Mouse (Mus musculus) midbrain, postnatal 0 days (tissue): ENCODE results near the gene Gm39566. TPM values are rescaled to one million over a fixed set of nuclear protein-coding genes. Genes with fewer than 3 reads are reported as not detected.

Source experiments
- ATAC-seq: fragments of 200-750 bp; cut with Nextera tagmentation; 2 replicates; pipeline ENCODE4 v1.8.0; 2017; ENCODE audit warnings: moderate number of reproducible peaks, mild to moderate bottlenecking, moderate TSS enrichment, moderate library complexity; ENCODE audit not compliant: low FRiP score
- DNase-seq: peaks from one replicate; pipeline ENCODE4 v3.0.0-alpha.2; 2015; ENCODE audit warnings: low spot score
- H3K27ac ChIP-seq: fragments of 300-500 bp; sonication (generic); 2 replicates; pipeline ENCODE4 v1.5.1; 2014; ENCODE audit warnings: low read depth, mild to moderate bottlenecking, low read length, mixed read lengths
- H3K27me3 ChIP-seq: fragments of 300-500 bp; sonication (generic); 2 replicates; pipeline ENCODE4 v1.6.1; 2014; ENCODE audit warnings: low read length, control low read depth, mixed read lengths; ENCODE audit not compliant: insufficient read depth
- H3K36me3 ChIP-seq: fragments of 300-500 bp; sonication (generic); 2 replicates; pipeline ENCODE4 v1.6.1; 2014; ENCODE audit warnings: low read length, control low read depth, mixed read lengths; ENCODE audit not compliant: insufficient read depth
- H3K4me1 ChIP-seq: fragments of 300-500 bp; sonication (generic); 2 replicates; pipeline ENCODE4 v1.6.1; 2014; ENCODE audit warnings: mild to moderate bottlenecking, control low read depth, antibody characterized with exemption, low read length, mixed read lengths; ENCODE audit not compliant: insufficient read depth
- H3K4me2 ChIP-seq: fragments of 300-500 bp; sonication (generic); 2 replicates; pipeline ENCODE4 v1.6.1; 2014; ENCODE audit warnings: low read depth, mild to moderate bottlenecking, low read length, mixed read lengths; ENCODE audit not compliant: poor library complexity, severe bottlenecking
- H3K4me3 ChIP-seq: fragments of 300-500 bp; sonication (generic); 2 replicates; pipeline ENCODE4 v1.5.1; 2014; ENCODE audit warnings: low read depth, mild to moderate bottlenecking, low read length, moderate library complexity
- H3K9ac ChIP-seq: fragments of 300-500 bp; sonication (generic); replicated peaks from 2 replicates; pipeline ENCODE4 v1.6.1; 2014; ENCODE audit warnings: mild to moderate bottlenecking, low read length, moderate library complexity, mixed read lengths; ENCODE audit not compliant: poor library complexity, severe bottlenecking
- H3K9me3 ChIP-seq: fragments of 300-500 bp; sonication (generic); 2 replicates; pipeline ENCODE4 v1.6.1; 2016; ENCODE audit warnings: low read length, control low read depth
- CTCF ChIP-seq: IDR thresholded peaks from 2 replicates; pipeline ENCODE4 v1.5.1; 2016; ENCODE audit warnings: antibody characterized with exemption, mild to moderate bottlenecking
- WGBS: fragments of 180-500 bp; shearing (Covaris S2); extraction: QIAGEN DNeasy Blood & Tissue Kit; methylation state at CpG from one replicate; pipeline ENCODE4 v1.1.7; 2014; 5-methylcytosine and 5-hydroxymethylcytosine counted together
- polyA plus RNA-seq: library from polyadenylated mRNA; unstranded; fragments of >200 nt; fragmentation: Nextera tagmentation; extraction: Ambion mirVana; gene quantifications from 2 replicates; pipeline ENCODE4 v1.2.1, GENCODE M21; 2015
- total RNA-seq: library from RNA; depleted of rRNA; stranded (reverse); fragments of >200 nt; gene quantifications from 2 replicates; pipeline ENCODE4 v1.2.3, GENCODE M21; 2014

The Gm39566 gene
- total and polyA plus RNA-seq, 2 experiments from 2014 or later: not detected

DNA sequence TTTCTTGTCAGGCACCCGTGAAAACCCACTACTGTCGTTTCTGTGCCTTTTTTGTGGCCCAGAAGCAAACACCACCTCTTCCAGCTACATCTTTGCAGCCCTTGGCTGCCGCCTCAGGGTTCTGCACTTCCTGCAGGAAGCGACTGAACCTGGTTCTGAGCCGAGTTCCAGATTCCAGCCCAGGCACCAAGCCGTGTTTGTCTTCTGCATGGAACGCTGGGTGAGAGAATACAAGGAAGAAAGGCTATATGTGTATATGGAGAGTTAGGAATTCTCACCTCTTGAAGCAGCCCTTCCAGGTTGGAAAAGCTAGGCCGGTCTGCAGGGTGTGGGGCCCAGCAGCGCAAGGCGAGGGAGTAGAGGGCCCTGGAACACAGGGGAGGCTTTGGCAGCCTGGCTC lies 39.6 kb upstream of the Gm39566 start:
- Histone ChIP-seq H3K9ac (no peak overlapping the region), H3K27ac (no peak overlapping the region), H3K4me3 (no peak overlapping the region), H3K4me2 (no peak overlapping the region), H3K9me3 (no peaks in the 10 kb centered on the region), H3K4me1 (0 out of 2 replicates have a peak, but pooled peaks cover 4% of the 10 kb centered on the region), H3K27me3 (peaks cover 8% of the 10 kb centered on the region), H3K36me3 (peaks cover 21% of the 10 kb centered on the region)
- no peak for TF ChIP-seq CTCF
- DNase-seq (no peak), ATAC-seq (no peak)
- 89% methylated on average over 10 of the region's 10 CpGs for WGBS

GRCm38 (mm10) chr11:69853994-69854393 lies 38.9 kb upstream of the Gm39566 start:
- H3K4me1 ChIP-seq: 0 out of 2 replicates have a peak, but pooled peaks cover 4% of the 10 kb centered on the region
- no peak overlapping the region for H3K27ac ChIP-seq
- no peak for DNase-seq
- TF ChIP-seq CTCF: no peak
- ATAC-seq: no peak
- no peak overlapping the region for H3K9ac ChIP-seq
- 81% methylated on average over 7 of the region's 7 CpGs for WGBS
- H3K9me3 ChIP-seq: no peaks in the 10 kb centered on the region
- H3K27me3 ChIP-seq: peaks cover 6% of the 10 kb centered on the region
- peaks cover 24% of the 10 kb centered on the region for H3K36me3 ChIP-seq
- H3K4me3 ChIP-seq: no peak overlapping the region
- H3K4me2 ChIP-seq: no peak overlapping the region

DNA sequence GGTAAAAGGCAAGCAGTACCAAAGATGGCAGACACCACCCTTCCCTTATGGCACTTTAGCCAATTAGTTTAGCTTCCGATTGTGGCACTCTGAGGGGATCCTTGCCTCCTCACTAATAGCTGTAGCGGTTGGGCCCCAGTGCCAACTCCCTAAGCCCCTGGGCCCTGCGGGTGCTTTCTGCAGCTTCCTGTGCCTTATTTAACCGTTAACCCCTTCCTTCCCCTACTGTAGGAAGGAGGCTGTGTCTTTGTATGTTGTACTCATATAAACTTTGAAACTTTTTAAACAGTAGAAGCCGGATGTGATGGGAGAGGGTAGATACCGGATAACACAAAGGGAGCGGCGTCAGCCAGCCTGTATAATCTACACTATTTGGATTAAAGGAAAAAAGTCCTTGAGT lies 35.7 kb upstream of the Gm39566 start:
- H3K4me2 ChIP-seq: no peak overlapping the region
- no peak for ATAC-seq
- H3K4me1 ChIP-seq: peaks cover 14% of the 10 kb centered on the region; the same call in 1 of the 2 replicates
- H3K27ac ChIP-seq: no peak overlapping the region
- H3K4me3 ChIP-seq: no peak overlapping the region
- DNase-seq: no peak
- H3K36me3 ChIP-seq: peaks cover 34% of the 10 kb centered on the region
- no peaks in the 10 kb centered on the region for H3K9me3 ChIP-seq
- no peak for TF ChIP-seq CTCF
- H3K9ac ChIP-seq: no peak overlapping the region
- H3K27me3 ChIP-seq: no peaks in the 10 kb centered on the region
- WGBS: 75% methylated on average over 8 of the region's 8 CpGs

DNA sequence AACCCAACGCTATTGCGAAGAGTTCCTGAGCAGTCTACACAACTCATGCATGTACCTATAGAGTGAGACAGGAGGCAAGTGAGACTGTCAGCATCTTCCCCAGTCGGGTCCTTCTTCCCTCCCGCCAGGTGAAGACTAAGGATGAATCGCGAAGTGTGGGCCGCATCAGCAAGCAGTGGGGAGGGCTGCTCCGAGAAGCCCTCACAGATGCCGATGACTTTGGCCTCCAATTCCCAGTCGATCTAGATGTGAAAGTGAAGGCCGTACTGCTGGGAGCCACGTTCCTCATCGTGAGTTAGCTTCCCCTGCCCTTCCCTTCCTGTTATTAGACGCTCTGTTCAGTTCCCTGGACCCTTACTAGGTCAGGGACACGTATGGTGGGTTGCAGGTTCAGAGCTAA lies 34.8 kb upstream of the Gm39566 start:
- no peak overlapping the region for H3K4me3 ChIP-seq

GRCm38 (mm10) chr11:69849128-69849527 lies 34.0 kb upstream of the Gm39566 start:
- ATAC-seq: no peak
- DNase-seq: no peak
- 88% methylated on average over 9 of the region's 9 CpGs for WGBS
- peaks cover 9% of the 10 kb centered on the region; the same call in 1 of the 2 replicates for H3K4me1 ChIP-seq
- H3K27ac ChIP-seq: no peak overlapping the region
- no peak overlapping the region for H3K9ac ChIP-seq
- H3K36me3 ChIP-seq: peaks cover 34% of the 10 kb centered on the region
- no peaks in the 10 kb centered on the region for H3K9me3 ChIP-seq
- TF ChIP-seq CTCF: no peak
- H3K4me3 ChIP-seq: no peak overlapping the region
- H3K27me3 ChIP-seq: no peaks in the 10 kb centered on the region
- no peak overlapping the region for H3K4me2 ChIP-seq

More for the DNA sequence above, 34.8 kb upstream of the Gm39566 start:
- DNase-seq (no peak), ATAC-seq (no peak)
- H3K9me3 ChIP-seq: no peaks in the 10 kb centered on the region
- peaks cover 9% of the 10 kb centered on the region; the same call in 1 of the 2 replicates for H3K4me1 ChIP-seq
- H3K36me3 ChIP-seq: peaks cover 34% of the 10 kb centered on the region
- no peak overlapping the region for H3K27ac ChIP-seq
- H3K4me2 ChIP-seq: no peak overlapping the region
- H3K27me3 ChIP-seq: no peaks in the 10 kb centered on the region
- no peak for TF ChIP-seq CTCF
- H3K9ac ChIP-seq: no peak overlapping the region
- 92% methylated on average over 15 of the region's 15 CpGs for WGBS

- no peak for ATAC-seq
- no peak overlapping the region for H3K9ac ChIP-seq
- H3K36me3 ChIP-seq: peaks cover 34% of the 10 kb centered on the region
- 93% methylated on average over 6 of the region's 6 CpGs for WGBS
- DNase-seq: no peak
- no peak for TF ChIP-seq CTCF
- no peak overlapping the region for H3K27ac ChIP-seq
- peak overlapping the region; percentile 74 for H3K4me2 ChIP-seq
- peaks cover 9% of the 10 kb centered on the region; the same call in 1 of the 2 replicates for H3K4me1 ChIP-seq
- no peaks in the 10 kb centered on the region for H3K27me3 ChIP-seq
- peak overlapping the region; percentile 70 for H3K4me3 ChIP-seq
- H3K9me3 ChIP-seq: no peaks in the 10 kb centered on the region
These were observed 32.9 kb upstream of the Gm39566 start for GRCm38 (mm10) chr11:69848021-69848420.
